Mouse (Mus musculus) gastrocnemius, adult 8-10 months (tissue): ENCODE measurements around the gene Fbxw7. TPM values are rescaled to one million over a fixed set of nuclear protein-coding genes. Genes with fewer than 3 reads are reported as not detected.

Source experiments
- DNase-seq, 2 experiments: peaks; one replicate each; pipeline ENCODE4 v3.0.0; 2022; ENCODE audit warnings: low spot score in 2 of 2
- total RNA-seq, 4 experiments: library from RNA; stranded (reverse); gene quantifications; 2 replicates each; pipeline ENCODE4 v1.2.4; 2022

The Fbxw7 gene
- total RNA-seq, 4 experiments from 2014 or later = 15.7 to 22.0 (median 19.0) TPM

DNA sequence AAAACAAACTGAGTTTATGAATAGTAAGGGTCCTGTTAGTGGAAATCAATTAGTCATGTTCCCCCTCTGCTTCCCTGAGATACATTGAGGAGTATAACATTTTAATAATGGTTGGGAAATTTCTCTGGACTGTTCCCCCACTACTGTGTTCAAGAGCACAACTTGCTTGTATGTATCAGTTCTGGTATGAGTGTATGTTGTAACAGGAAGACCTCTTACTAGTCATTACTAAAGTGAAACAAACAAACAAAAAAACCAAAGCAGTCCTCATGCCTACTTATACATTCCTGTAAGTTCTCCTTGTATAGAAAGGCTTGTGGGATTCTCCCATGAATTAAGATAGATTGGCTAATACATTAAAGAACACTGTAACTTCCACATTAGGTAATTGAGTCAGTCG is 131.3 kb downstream of the Fbxw7 start:
- no peak for DNase-seq

DNA sequence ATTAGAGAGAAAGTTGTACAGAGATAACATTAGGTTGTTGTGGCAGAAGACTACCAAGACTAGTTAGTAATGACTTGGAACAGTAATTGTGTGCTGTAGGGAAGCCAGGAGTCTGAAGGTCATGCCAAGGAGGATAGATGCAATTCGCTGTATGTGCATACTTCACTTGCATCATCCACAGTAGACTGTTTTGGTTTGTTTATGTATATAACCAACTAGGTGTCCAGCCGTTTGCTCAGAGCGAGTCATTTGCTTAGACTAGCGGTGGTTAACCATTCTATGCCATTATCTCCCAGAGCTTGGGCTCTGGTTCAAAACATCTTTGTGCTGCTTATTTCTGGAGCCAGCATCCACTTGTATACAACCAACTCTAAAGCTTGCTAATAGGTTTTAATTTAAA is 134.3 kb downstream of the Fbxw7 start:
- DNase-seq = no peak

DNA sequence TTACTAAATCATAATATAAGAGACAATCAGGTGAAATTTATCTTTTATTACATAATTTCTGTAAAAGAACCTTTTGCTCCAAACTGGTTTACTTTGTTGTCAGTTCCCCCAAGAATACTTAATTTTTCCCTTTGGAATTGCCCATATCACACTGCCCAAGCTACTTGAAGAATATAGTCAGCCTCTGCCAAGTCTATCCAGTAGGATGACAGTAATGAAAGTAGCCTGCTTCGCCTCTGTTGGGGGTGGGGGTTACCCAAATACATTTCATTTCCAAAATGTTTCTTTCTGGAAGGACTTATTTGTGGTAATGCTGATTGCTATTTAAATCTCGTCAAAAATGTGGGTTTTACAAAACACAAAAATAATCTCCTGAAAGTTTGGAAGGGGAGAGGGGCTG is 136.6 kb downstream of the Fbxw7 start:
- no peak for DNase-seq

DNA sequence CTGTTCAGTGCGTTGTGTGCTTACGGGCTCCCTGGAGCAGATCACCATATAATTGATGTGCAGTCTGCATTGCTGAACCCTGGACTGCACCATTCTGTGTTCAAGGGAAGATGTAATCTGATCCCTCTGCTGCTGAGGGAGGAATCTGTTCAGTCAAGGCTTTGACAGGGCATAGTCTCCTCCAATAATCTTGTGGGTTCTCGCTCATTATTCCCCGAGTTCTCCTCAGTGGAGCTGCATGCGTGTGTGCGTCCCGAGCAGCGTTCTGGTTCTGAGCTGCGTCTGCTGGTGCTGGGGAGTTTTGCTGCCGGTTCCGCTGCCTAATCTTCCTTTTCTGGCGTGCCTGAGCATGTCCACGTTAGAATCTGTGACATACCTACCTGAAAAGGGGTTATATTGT is 137.1 kb downstream of the Fbxw7 start:
- DNase-seq = no peak

DNA sequence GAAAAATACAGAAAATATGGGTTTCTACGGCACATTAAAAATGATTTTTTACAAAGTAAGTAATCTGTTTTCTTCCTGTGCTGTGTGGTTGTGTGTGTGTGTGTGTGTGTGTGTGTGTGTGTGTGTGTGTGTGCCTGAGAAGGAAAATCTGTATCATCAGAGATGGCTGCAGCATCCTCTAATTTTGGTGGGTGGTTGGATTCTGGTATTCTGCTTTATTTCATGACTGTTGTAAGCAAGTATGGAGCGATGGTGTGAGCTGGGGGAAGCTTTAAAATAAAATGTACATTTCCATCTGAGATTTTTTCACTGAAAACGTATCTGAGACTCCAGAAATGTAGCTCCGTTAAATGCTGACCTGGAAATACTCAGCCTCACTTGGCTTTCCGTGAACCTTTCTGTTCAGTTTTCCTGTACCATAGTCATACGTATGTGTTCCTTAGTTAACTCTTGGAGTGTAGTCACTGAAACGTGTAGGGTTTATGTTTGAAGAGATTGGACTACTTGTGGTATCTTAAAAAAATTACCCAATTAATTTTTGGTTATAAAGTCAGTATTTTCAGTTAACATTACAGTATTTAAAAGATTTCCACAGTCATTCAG is 137.6 kb downstream of the Fbxw7 start:
- DNase-seq = no peak

DNA sequence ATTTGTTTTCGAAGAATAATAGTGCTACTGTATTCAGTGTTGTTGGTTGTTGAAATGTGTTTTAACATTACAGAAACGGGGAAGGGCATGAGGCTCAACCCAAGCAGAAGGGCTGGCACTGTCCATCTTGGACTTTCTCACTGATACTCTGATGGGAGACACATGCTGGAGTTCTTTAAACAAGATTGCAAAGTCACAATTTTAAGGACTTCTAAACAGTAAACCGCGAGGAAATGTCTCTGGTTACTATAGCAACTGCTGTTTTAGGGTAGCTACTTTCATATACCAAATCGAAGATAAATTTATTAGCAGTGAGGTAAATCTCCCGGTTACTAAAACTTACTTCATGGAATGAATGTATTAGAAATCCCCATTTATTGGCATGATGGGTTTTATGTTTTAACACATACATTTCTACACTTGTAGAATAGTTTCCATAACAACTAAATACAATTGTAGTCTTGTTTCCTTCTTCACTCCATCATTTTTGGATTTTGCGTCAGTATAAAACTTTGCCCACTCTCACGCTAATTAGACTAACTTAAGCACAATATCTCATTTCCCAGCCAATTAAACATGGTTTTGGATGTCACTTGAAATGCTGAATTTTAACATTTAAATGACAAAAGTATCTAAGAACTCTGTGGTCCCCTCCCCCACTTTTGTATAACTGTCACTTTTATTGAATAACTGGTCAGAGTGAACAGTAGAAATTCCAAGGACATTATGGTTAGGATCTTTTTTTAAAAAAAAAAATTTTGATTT is 140.1 kb downstream of the Fbxw7 start:
- no peak for DNase-seq

DNA sequence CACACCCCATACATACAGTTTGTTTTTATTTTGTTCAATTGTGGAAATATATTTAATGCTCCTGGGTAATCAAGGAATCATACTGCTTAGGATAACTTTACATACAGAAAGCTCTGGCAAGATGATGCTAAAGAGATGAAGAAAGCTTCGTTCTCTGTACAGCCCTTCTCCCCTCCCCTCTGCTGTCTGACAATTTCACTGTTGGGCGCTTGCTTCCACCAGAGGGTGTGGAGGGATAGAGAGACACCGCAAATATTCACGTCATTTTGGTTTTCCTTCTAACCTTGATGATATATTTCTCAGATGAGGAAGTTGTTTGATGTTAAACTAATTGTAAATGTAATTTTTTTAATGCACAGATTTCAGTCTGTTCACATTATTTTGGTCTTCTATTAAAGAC is 140.8 kb downstream of the Fbxw7 start:
- DNase-seq = no peak

DNA sequence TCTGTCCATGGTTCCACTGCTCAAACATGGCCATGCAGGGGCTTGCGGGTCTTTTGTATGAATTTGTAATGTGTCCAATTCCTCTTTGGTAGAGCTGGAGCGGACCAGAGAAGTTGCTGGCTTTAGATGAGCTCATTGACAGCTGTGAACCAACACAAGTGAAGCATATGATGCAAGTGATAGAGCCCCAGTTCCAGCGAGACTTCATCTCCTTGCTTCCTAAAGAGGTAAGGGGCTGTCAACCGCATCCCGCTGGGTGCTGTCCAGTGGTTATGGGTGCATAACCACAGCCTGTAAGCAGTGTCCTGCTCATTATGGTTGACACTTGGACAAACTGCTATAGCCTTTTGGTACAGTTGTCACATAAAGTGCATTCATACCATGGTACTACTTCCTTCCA is 150.1 kb downstream of the Fbxw7 start:
- DNase-seq = no peak

DNA sequence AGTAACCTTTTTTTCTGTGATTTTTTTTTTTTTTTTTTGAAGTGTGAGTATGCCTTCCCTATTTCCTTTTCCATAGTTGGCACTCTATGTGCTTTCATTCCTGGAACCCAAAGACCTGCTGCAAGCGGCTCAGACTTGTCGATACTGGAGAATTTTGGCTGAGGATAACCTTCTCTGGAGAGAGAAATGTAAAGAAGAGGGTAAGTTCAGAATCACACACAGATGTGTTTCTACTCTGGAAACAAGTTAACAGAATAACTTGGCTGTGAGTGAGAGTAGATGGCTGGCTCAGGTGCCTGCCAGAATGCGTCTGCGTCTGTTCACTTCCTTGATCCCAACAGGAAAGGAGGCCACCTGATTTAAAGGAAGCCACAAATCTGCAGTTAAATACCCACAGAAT is 152.3 kb downstream of the Fbxw7 start:
- DNase-seq = no peak

DNA sequence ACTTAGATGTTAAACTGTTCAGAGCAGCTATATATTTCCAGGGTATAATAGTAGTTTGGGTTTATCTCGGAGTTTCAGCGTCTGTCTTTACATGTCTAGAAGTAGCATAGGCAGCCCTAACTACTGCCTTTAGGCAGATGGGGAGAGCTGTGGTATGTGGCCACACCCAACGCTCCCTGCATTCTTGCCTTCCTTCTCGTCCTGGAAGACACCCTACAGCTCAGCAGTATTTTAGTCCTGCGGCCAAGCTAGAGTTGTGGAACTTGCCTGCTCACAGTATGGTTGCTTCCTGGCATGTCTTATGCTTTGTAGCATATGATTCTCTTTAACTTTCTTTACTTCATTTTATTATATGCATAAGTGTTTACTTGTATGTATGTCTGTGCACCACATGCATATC is 156.5 kb downstream of the Fbxw7 start:
- no peak for DNase-seq

DNA sequence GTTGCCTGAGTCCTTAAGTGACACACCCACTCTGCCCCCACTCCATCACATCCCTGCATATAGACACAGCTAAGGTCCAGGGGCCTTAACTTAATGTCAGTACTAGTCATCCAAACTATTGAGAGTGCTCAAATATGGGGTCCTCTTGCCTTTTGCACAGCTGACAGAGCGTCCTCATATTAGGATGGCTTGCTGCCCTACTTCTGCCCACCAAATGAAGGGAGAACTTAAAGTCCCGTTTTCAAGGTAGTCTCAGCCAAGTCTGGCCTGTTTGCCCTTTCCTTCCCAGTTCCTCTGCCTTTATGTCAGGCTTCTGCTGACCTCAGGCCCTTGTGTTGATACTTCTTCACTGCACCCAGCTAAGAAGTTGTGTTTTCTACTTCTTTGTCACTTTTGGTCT is 157.8 kb downstream of the Fbxw7 start:
- DNase-seq = no peak

DNA sequence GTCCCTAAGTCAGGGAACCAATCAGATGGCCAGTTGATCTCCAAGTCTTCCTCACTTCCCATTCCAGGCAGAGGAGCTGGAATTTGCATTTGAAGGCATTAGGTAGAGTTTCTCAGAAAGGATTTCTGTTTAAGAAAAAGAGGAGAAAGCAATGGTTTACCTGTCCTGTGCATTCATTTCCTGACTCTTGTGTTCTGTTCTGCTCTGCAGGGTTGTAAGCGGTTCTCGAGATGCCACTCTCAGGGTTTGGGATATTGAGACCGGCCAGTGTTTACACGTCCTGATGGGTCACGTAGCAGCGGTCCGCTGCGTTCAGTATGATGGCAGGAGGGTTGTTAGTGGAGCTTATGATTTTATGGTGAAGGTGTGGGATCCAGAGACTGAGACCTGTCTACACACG is 159.1 kb downstream of the Fbxw7 start:
- DNase-seq = no peak

DNA sequence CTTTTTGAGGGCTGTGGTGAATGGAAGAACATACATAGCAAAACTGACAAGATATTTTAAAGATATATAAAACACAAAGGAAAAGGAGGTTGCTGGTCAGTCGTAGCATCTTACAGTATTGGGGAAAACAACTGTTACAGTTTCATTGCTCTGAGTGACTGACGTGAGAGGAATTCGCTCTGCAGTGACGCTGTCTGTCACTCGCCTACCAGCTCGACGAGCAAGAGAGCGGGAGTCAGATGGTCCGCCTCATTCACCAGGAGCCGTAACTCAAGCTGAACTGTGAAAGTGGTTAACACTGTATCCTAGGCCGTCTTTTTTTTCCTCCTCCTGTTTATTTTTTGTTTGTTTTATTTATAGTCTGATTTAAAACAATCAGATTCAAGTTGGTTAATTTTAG is 163.6 kb downstream of the Fbxw7 start:
- no peak for DNase-seq

DNA sequence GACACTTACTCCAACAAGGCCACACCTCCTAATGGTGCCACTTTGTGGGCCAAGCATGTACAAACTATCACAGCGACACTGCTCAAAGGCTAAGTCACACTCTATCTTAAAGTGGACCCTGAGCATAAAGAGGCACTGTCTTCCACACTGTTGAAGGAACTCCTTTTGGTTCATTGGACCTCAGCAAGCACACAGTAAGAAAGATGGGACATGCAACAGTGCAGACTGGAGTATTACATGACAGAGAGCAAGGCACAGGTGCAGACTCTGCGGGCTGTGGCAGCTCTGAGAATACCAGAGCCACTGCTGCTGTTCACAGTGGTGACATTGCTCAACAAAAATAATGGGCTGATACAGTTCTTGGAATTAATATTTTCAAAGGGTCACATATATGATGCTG is 165.1 kb downstream of the Fbxw7 start:
- no peak for DNase-seq

DNA sequence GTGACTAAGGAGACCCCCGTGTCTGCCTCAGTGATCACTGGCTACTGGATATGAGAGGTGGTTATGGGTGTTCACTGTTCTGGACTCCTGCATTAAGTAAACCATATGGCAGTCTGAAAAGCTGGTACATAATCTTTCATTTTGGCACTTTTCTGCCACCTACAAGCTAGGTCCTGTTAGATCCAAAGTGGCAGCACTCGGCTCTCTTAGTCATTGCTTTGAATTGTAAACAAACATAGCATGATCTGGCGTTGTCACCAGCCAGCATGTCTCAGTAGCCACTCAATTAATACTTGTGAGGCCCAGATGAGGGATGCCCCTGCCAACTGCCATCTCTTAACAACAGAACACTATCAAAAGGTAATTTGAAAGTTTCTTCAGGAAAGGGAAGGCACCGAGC is 167.6 kb downstream of the Fbxw7 start:
- no peak for DNase-seq

DNA sequence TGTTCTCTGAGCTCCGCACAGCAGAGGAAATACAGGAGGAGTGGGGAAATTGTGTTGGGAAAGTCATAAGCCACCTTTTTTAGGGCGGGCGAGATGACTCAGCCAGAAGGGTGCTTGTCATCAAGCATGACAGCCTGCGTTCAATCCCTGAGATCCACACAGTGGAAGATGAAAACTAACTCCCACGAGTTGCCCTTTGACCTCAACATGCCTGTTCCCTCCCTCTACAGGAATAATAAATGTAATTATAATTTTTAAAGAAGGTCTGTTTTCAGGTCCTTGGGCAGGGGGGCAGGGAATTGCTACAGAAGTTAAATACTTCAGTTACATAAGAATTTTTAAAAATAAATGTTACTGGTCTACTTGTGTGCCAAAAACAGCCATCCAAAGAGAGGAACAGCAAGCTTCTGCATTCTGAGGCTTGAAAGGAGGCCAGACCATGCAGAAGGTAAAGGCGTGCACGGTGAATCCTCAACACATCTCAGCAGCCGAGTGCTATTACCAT is 170.1 kb downstream of the Fbxw7 start:
- no peak for DNase-seq

DNA sequence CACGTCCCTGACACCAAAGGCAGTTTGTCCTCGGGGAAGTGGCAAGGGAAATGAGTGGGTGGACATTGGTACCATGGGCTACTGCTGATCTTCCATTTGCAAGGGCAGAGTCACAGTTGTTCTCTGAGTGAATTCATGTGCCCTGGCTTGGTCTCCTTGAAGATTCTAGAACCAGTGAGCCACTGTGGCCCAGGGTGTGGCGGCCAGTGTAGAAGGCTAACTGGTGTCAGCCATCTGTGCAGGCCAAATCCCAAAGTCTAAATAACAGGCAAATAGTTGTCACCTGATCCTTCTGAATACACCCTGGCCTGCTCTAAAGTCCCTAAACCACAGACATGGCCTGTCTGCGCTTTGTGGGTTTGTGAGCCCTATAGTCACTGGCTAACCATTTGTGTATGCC is 173.8 kb downstream of the Fbxw7 start:
- no peak for DNase-seq

DNA sequence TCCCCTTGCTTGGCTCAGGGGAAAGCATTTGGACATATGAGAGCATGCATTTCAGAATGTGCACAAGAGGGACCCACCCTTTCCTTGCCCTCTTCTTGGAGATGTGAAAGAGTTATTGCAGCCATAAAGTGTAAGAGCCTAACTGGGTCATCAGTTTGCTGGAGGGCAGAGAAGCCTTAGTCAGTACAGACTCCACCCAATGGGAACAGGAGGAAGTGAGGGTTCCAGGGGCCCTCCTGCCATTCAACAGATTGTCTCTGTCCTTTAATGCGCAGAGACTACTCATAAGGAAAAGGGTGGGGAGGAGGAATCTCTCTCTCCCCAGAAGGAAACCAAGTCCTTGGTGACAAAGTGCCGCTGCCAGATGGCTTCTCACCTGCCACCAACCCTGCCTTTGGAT is 190.2 kb downstream of the Fbxw7 start:
- DNase-seq = no peak

DNA sequence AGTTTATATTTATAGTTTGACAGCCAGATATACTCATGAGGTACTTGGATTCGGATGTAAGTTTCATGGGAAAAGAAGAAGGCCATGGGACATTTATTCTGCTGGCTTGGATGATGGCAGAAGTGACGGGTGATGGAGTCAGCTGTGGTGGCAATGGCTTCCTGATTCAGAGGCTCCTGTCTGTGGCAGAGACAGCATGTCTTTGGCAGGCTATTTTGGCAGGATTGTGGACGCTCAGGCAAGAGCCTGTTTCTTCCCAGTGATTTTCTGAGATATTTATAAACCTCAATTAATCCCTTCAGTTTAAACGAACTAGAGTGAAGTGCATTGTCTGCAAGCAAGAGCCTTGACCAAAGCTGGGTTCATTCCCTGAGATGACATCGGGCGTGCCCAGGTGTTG is 197.8 kb downstream of the Fbxw7 start:
- DNase-seq = no peak

DNA sequence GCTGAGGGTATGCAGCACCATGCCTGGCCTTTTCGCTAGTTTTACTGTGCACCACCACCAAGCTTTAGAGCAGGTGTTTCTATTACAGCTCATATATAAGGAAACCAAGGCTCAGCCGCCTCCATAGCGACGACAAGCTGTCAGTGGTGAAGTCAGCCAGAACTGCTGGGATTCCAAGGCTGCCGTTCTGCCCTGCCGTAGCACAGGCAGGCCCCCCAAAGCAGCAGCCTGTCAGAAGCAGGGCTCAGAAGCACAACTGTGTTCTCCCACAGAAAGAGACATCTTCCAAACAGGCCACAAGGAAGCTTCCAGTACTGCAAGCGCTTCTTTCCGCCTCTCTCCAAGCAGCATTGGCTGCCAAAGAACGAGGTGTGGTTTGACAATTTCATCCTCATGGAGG is 200.6 kb downstream of the Fbxw7 start:
- DNase-seq = no peak

DNA sequence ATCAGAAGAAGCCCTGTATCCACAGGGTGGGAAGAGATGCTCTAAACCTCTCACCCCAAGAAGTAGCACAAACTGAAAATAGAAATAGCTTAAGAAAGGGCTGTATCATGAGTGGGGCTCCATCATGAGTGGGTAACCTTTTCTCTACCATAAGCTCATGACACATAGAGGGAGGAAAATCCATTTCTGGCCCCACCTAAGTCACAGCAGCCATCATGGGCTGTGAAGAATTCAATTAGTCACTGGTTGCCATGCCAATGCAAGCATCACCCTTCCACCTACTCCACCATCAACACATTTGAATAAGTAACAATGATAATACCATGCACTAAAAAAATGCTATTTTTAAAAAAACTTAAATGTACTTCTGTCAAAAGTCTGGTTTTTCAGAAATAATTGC is 205.1 kb downstream of the Fbxw7 start:
- DNase-seq = no peak

DNA sequence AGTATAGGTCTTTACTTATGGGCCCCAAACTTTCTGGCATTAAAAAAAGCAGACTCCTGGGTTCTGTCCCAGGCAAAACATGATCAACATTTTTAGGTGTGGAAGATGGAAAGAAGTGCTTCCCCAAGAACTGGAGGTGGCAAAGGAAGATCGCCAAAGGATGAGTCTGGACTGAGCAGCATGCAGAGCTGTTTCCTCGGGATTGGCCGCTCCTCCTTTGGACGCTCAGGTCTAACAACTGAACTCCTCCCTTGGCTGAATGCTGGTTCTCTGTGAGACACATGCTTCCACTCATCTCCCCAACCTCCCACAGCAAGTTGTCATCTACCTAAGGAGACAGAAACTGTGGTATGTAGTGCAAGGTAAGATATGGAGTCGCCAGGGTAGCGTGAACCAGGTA is 206.7 kb downstream of the Fbxw7 start:
- DNase-seq = no peak

DNA sequence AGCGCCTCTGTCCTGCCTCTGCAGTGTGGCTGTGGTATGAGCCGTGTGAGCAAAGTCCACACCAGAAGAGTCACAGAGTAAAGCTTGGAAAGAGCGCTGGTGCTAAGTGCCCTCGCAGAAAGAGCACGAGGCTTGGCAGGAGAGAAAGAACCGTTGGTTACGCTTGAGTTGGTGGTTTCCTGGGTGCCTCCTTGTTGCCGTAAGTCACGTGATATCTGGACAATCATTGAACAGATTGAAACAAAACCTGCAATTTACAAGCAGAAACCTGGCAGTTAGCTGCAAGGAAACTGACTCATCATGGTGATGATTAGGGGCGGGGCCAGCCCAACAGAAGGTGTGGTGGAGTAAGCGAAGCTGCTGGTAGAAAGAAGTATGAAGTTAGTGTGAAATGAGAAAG is 207.7 kb downstream of the Fbxw7 start:
- no peak for DNase-seq
